Mouse (Mus musculus) midbrain, embryonic 10.5 days (tissue): ENCODE measurements around the gene Agfg2. TPM values are rescaled to one million over a fixed set of nuclear protein-coding genes. Genes with fewer than 3 reads are reported as not detected.

Experiments used
- DNase-seq: peaks from one replicate; pipeline ENCODE4 v3.0.0-alpha.2; 2017; ENCODE audit warnings: low spot score
- H3K27ac ChIP-seq: fragments of 300-500 bp; sonication (generic); replicated peaks from 2 replicates; pipeline ENCODE4 v1.5.1; 2016; ENCODE audit warnings: mild to moderate bottlenecking
- H3K27me3 ChIP-seq: fragments of 300-500 bp; sonication (generic); 2 replicates; pipeline ENCODE4 v1.6.1; 2016; ENCODE audit warnings: low read depth, mild to moderate bottlenecking; ENCODE audit not compliant: poor library complexity, severe bottlenecking
- H3K36me3 ChIP-seq: fragments of 300-500 bp; sonication (generic); 2 replicates; pipeline ENCODE4 v1.6.1; 2016; ENCODE audit warnings: mild to moderate bottlenecking, moderate library complexity
- H3K4me1 ChIP-seq: fragments of 300-500 bp; sonication (generic); 2 replicates; pipeline ENCODE4 v1.6.1; 2016
- H3K4me3 ChIP-seq: fragments of 300-500 bp; sonication (generic); 2 replicates; pipeline ENCODE4 v1.5.1; 2016; ENCODE audit warnings: mild to moderate bottlenecking, moderate library complexity
- H3K9me3 ChIP-seq: fragments of 300-500 bp; sonication (generic); replicated peaks from 2 replicates; pipeline ENCODE4 v1.6.1; 2016; ENCODE audit warnings: mild to moderate bottlenecking
- WGBS: fragments of 180-500 bp; shearing (Covaris S2); methylation state at CpG from one replicate; pipeline ENCODE4 v1.1.7; 2016; 5-methylcytosine and 5-hydroxymethylcytosine counted together
- polyA plus RNA-seq: library from polyadenylated mRNA; unstranded; fragments of >200 nt; fragmentation: Nextera tagmentation; extraction: Ambion mirVana; gene quantifications from 2 replicates; pipeline ENCODE4 v1.2.1, GENCODE M21; 2016

Gene Agfg2
- polyA plus RNA-seq, 1 experiment from 2014 or later: 27.2 TPM

DNA sequence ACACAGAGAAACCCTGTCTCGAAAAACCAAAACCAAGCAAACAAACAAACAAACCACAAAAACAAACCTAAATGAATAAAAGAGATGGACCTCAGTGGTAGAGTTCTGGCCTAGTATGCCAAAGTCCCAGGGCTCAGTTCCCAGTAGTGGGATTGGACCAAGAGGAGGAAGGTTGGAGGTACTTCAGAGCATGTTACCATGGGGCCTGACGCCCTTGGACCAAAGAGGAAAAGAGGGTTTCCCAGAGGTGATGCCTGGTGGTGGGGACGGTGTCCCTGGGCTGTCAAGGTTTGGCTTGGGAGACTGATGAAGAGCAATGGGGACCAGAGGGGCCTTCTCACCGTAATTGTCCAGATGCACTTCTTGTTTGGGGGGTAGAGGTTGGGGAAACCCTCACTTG lies 74.5 kb downstream of the Agfg2 start:
- peaks cover 37% of the 10 kb centered on the region for H3K27me3 ChIP-seq
- peaks cover 14% of the 10 kb centered on the region; the same call in 1 of the 2 replicates for H3K36me3 ChIP-seq
- no peak for DNase-seq
- H3K4me3 ChIP-seq: peak overlapping the region; percentile 25
- peak overlapping the region; percentile 76 for H3K27ac ChIP-seq
- 76% methylated on average over 4 of the region's 4 CpGs for WGBS
- peaks cover 71% of the 10 kb centered on the region for H3K4me1 ChIP-seq
- H3K9me3 ChIP-seq: no peaks in the 10 kb centered on the region

DNA sequence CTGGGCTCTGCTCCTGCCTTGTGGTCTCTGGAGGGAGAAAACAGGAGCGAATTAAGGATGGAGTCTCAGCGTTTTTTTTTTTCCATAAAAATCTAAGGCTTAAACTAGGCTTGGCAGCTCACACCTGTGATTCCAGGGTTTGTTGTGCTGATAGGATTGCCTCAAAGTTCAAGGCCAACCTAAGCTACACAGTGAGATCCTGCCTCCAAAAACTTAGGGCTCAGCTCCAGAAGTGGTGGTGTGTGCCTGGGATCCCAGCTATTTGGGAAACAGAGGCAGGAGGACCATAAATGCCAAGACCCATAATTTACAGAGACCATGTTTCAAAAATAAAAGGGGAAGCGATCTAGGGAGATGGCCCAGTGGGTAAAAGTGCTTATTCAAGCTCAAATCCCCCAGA lies 75.2 kb downstream of the Agfg2 start:
- 61% methylated on average over 3 of the region's 3 CpGs for WGBS
- Histone ChIP-seq H3K36me3 (peaks cover 14% of the 10 kb centered on the region; the same call in 1 of the 2 replicates), H3K9me3 (no peaks in the 10 kb centered on the region), H3K27me3 (peaks cover 37% of the 10 kb centered on the region), H3K4me3 (no peak overlapping the region), H3K4me1 (peaks cover 71% of the 10 kb centered on the region), H3K27ac (no peak overlapping the region)
- DNase-seq: no peak

DNA sequence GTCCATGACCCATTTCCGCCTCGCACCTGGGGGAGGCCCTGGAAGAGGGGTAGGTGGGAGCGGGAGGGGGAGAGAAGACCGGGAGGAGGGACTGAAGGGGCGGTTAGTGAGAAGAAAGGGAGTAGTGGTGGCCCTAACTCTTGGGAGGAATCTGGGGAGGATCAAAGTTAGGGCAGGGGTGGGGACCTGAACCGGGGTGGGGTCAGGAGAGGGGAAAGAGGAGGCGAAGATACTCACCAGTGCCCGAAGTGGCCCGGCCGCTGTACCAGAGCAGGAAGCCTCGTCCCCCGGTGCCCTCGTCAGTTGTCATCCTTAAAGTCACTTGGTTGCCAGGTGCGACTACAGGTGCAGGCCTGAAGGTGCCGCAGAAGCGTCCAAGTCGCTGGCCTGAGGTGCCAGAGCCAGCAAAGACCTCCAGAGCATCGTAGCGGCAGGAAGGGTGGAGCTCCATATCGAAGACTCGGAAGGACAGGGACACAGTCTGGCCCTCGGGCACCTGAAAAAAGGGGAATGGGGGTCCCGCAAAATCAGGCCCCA lies 75.8 kb downstream of the Agfg2 start:
- no peak for DNase-seq
- peak overlapping the region; percentile 43 for H3K4me3 ChIP-seq
- peaks cover 37% of the 10 kb centered on the region for H3K27me3 ChIP-seq
- peaks cover 14% of the 10 kb centered on the region; the same call in 1 of the 2 replicates for H3K36me3 ChIP-seq
- peak overlapping the region; percentile 59 for H3K27ac ChIP-seq
- H3K9me3 ChIP-seq: no peaks in the 10 kb centered on the region
- 16% methylated on average over 23 of the region's 23 CpGs for WGBS
- peaks cover 74% of the 10 kb centered on the region for H3K4me1 ChIP-seq

DNA sequence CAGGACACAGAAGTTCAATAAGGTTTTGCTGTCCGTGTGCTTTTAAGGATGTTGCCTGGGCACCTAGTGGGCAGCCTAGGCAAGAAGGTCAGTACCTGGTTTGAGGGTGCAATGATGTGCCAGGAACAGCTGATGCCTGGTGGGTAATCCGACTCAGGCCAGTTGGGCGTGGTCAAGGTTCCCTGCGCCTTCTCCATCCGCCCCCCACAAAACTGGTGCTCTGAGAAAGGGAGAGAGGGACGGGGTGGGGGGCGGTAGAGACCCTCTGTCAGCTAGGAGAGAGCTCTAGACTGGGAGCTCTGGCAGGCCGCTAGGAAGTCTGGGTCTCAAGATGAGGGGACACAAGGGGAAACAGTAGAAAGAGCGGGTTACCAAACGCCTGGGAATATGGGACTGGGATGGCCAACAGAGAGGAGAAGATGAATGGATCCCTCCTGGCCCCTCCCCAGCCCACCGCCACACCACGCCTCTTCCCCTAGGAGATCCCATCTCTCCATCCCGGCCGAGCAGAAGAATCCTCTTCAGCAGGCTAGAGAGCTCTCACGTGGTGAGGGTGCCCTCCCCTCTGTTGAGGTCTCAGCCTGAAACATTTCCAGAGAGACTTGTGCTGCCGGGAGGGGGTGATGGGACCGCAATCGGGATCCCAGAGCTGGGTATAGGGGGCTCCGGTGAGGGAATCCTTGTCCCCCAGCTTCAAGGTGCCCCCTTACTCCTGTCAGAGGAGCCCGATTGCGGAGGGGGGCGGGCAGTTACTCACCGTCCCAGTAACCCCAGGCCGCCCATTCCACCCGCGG lies 76.5 kb downstream of the Agfg2 start:
- H3K27me3 ChIP-seq: peaks cover 37% of the 10 kb centered on the region
- H3K4me1 ChIP-seq: peaks cover 73% of the 10 kb centered on the region
- peak overlapping the region; percentile 59 for H3K27ac ChIP-seq
- peak; percentile 20 for DNase-seq
- H3K36me3 ChIP-seq: peaks cover 14% of the 10 kb centered on the region; the same call in 1 of the 2 replicates
- no peaks in the 10 kb centered on the region for H3K9me3 ChIP-seq
- peak overlapping the region; percentile 43 for H3K4me3 ChIP-seq
- WGBS: 7% methylated on average over 26 of the region's 26 CpGs

DNA sequence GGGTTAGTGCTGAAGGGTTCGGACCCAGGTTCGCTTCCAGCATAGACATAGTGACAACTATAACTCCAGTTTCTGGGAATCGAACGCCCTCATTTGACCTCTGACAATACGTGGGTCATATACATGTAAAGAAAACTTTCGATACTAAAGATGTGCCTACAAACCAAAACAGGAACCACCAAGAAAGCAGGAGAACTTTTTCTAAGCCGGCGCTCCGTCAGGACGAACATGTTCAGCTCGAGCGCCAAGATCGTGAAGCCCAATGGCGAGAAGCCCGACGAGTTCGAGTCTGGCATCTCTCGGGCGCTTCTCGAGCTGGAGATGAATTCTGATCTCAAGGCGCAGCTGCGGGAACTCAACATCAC lies 83.2 kb downstream of the Agfg2 start:
- H3K27me3 ChIP-seq: no peaks in the 10 kb centered on the region
- DNase-seq: peak; percentile 55
- peak overlapping the region; percentile 67 for H3K4me3 ChIP-seq
- peak overlapping the region; percentile 97 for H3K27ac ChIP-seq
- H3K36me3 ChIP-seq: peaks cover 24% of the 10 kb centered on the region
- under 1% methylated on average over 22 of the region's 22 CpGs for WGBS
- H3K4me1 ChIP-seq: peaks cover 58% of the 10 kb centered on the region
- no peaks in the 10 kb centered on the region; the same call in 1 of the 2 replicates for H3K9me3 ChIP-seq

DNA sequence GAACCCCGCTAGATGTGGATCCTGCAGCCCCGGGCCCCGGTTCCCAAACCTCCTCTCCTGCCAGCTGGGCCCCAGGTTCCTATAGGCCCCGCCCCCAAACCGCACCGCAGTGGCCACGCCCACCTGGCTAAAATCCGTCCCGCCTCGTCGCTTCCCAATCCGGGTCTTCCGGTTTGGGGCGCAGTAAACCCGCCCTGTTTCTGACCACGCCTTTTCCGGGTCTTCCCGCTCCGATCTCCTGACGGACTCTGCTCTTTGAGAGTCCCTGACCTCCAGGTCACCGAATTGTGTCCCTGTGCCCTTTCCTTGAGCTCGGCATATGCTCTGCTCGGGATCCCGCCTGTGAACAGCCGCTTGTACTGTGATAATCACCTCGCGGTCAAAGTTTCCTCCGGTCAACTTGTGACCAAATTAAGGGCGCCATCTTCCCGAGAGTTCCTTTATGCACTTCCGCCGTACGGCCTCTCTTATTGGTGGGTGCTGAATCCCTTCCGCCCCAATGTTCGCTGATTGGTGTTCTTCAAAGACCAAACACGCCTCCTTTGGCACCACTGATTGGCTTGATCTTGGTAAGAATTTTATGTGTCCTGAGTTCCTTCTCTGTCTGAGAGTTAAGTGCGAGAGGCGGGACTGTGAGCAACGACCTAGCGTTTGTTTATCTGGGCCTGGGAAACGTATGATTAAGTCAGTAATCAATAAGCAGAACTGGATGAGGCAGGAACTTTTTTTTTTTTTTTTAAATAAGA lies 83.7 kb downstream of the Agfg2 start, which contains the start of gene Mospd3:
Mospd3 (minus strand) TSS at position 440 of the 746 bp plus-strand sequence.
- Histone ChIP-seq H3K4me3 (peak within 1 kb of the TSS; percentile 67), H3K27ac (peak within 1 kb of the TSS; percentile 97), H3K4me1 (peaks cover 55% of the 10 kb centered on the region), H3K27me3 (no peaks in the 10 kb centered on the region), H3K9me3 (no peaks in the 10 kb centered on the region; the same call in 1 of the 2 replicates), H3K36me3 (peaks cover 19% of the 10 kb centered on the region)
- peak; percentile 96 for DNase-seq
- WGBS: under 1% methylated on average over 41 of the region's 41 CpGs

Other genes starting within 250 kb of the Agfg2 start
- 0.07 and 0.09 TPM in 2 replicates for gene Zan, start 207.7 kb downstream of the Agfg2 start, polyA plus RNA-seq
- 54.1 and 55.3 TPM in 2 replicates for gene Pop7, start 182.2 kb downstream of the Agfg2 start, polyA plus RNA-seq
- gene Gigyf1, start 166.2 kb downstream of the Agfg2 start, polyA plus RNA-seq: 15.1 and 16.4 TPM in 2 replicates
- gene Epo, start 151.5 kb downstream of the Agfg2 start, polyA plus RNA-seq: 2.6 and 5.5 TPM in 2 replicates
- gene Gnb2, start 151.2 kb downstream of the Agfg2 start, polyA plus RNA-seq: 400 and 414 TPM in 2 replicates
- 9.4 and 27.5 TPM in 2 replicates for gene Actl6b, start 131.2 kb downstream of the Agfg2 start, polyA plus RNA-seq
- gene Tfr2, start 114.9 kb downstream of the Agfg2 start, polyA plus RNA-seq: 1.9 and 2.2 TPM in 2 replicates
- 14.0 and 19.4 TPM in 2 replicates for gene Mospd3, start 83.7 kb downstream of the Agfg2 start, polyA plus RNA-seq
- 61.4 and 68.2 TPM in 2 replicates for gene Pcolce, start 70.9 kb downstream of the Agfg2 start, polyA plus RNA-seq
- 0.25 and 0.28 TPM in 2 replicates for gene Fbxo24, start 55.7 kb downstream of the Agfg2 start, polyA plus RNA-seq
- gene Lrch4, start 55.6 kb downstream of the Agfg2 start, polyA plus RNA-seq: 27.2 and 32.7 TPM in 2 replicates
- 14.0 and 15.4 TPM in 2 replicates for gene Gm20605, start 55.6 kb downstream of the Agfg2 start, polyA plus RNA-seq
- 7.7 and 7.8 TPM in 2 replicates for gene Sap25, start 43.4 kb downstream of the Agfg2 start, polyA plus RNA-seq
- 0.36 and 0.48 TPM in 2 replicates for gene Irs3, start 39.0 kb downstream of the Agfg2 start, polyA plus RNA-seq
- gene Nyap1, start 56.9 kb upstream of the Agfg2 start, polyA plus RNA-seq: 5.1 and 8.4 TPM in 2 replicates
- 75.6 and 75.8 TPM in 2 replicates for gene Tsc22d4, start 61.0 kb upstream of the Agfg2 start, polyA plus RNA-seq
- gene Ppp1r35, start 94.1 kb upstream of the Agfg2 start, polyA plus RNA-seq: 62.6 and 63.9 TPM in 2 replicates
- gene Mepce, start 102.9 kb upstream of the Agfg2 start, polyA plus RNA-seq: 11.7 and 12.5 TPM in 2 replicates
- gene Zcwpw1, start 103.1 kb upstream of the Agfg2 start, polyA plus RNA-seq: 13.8 and 16.1 TPM in 2 replicates
- gene Pilra, start 151.6 kb upstream of the Agfg2 start, polyA plus RNA-seq: 0.19 and 1.1 TPM in 2 replicates
- not detected in 2 replicates for gene Pilrb1, start 173.4 kb upstream of the Agfg2 start, polyA plus RNA-seq
- not detected in 2 replicates for gene Pilrb2, start 187.1 kb upstream of the Agfg2 start, polyA plus RNA-seq
- gene Cyp3a13, start 236.9 kb upstream of the Agfg2 start, polyA plus RNA-seq: not detected in 2 replicates